Mouse (Mus musculus): ENCODE data around the gene Samd11. TPM values are rescaled to one million over a fixed set of nuclear protein-coding genes. Genes with fewer than 3 reads are reported as not detected.

Gene Samd11
- polyA plus RNA-seq, 1 experiment from 2014 or later, result 1.2 TPM

GRCm38 (mm10) chr4:156234021-156234501 is 21.4 kb downstream of the Samd11 start:
- Histone ChIP-seq H3K4me3 (replicated peaks) (peak overlapping the region; percentile 97), H3K27ac (peak overlapping the region; percentile 77), H3K4me2 (peak overlapping the region; percentile 92), H3K9ac (peak overlapping the region; percentile 77), H3K4me1 (peaks cover 29% of the 10 kb centered on the region), H3K36me3 (peaks cover 62% of the 10 kb centered on the region), H3K27me3 (no peaks in the 10 kb centered on the region), H3K9me3 (replicated peaks) (no peaks in the 10 kb centered on the region)
- no peak for ATAC-seq (replicated peaks; ENCODE audit: low FRiP score)
- 2% methylated on average over 17 of the region's 17 CpGs for WGBS

- peak overlapping the region; percentile 12 for H3K4me3 ChIP-seq (replicated peaks)
Measured at GRCm38 (mm10) chr4:156228393-156229024, 26.9 kb downstream of the Samd11 start.

DNA sequence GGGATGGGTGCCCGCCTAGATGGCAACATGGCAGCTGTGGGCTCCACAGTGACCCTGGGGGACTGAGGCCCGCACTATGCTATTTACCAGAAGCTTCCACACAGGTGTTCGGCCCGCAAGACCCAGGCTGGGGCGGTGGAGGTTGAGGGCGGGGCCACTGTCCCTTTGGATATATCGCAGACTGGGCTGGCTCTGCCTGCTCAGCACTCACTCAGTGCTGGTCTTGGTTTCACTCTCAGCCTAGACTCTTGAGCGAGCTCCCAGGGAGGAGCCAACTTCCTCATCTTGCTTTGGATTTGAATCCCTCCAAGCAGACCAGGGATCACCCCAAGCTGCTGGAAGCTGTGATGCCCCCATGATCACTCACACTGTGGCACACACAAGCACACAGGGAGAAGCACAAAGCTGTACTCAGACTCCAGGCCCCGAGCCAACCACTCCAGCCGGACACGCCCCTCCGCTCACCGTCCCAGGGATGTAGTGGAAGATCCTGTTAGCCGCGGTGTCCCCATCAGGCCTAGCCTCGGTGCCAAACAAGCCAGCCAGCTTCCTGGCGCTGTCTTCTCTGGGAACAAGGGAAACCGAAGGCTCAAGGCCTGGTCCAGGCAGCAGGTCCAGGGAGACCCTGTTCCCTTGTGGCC is 27.6 kb downstream of the Samd11 start:
- Histone ChIP-seq H3K4me3 (replicated peaks) (peak overlapping the region; percentile 12), H3K4me1 (peaks cover 11% of the 10 kb centered on the region), H3K4me2 (peak overlapping the region; percentile 39), H3K9me3 (replicated peaks) (no peaks in the 10 kb centered on the region), H3K9ac (no peak overlapping the region), H3K27ac (no peak overlapping the region), H3K27me3 (no peaks in the 10 kb centered on the region), H3K36me3 (peaks cover 42% of the 10 kb centered on the region)
- 37% methylated on average over 18 of the region's 18 CpGs for whole genome bisulfite sequencing
- 0 out of 2 replicates have a peak, but pooled peaks have one; percentile 23 for ATAC-seq (replicated peaks; ENCODE audit: low FRiP score)

More at GRCm38 (mm10) chr4:156228393-156229024, 26.9 kb downstream of the Samd11 start:
- Histone ChIP-seq H3K9me3 (replicated peaks) (no peaks in the 10 kb centered on the region), H3K9ac (no peak overlapping the region), H3K27ac (no peak overlapping the region), H3K27me3 (no peaks in the 10 kb centered on the region), H3K4me2 (peak overlapping the region; percentile 39), H3K36me3 (peaks cover 45% of the 10 kb centered on the region), H3K4me1 (peaks cover 15% of the 10 kb centered on the region)
- peak; percentile 49; the same call in 1 of the 2 replicates for ATAC-seq (replicated peaks; ENCODE audit: low FRiP score)
- 24% methylated on average over 12 of the region's 12 CpGs for WGBS

DNA sequence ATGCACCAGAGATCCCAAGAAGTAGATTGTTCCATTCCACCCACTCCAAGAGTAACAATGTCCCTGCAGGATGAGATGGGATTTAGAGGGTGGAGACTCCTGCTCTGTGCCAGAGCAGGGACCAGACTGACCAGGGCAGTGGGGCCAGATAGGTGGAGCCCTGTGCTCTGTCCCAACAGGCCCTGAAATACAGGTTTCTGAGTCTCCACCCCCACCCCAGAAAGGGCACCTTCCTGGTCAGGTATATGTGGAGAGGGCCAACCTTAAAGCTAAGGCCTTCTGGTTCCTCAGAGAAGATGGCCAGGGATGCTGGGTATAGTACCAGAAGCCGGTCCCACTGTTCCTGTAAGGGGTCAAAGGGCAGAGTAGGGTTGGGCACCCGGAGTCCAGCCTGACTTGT is 31.2 kb downstream of the Samd11 start:
- H3K4me1 ChIP-seq, result peaks cover 11% of the 10 kb centered on the region
- no peak overlapping the region for H3K9ac ChIP-seq
- H3K9me3 ChIP-seq (replicated peaks), result no peaks in the 10 kb centered on the region
- H3K4me3 ChIP-seq (replicated peaks), result no peak overlapping the region
- H3K27me3 ChIP-seq, result no peaks in the 10 kb centered on the region
- no peak overlapping the region for H3K27ac ChIP-seq
- no peak for ATAC-seq (replicated peaks; ENCODE audit: low FRiP score)
- no peak overlapping the region for H3K4me2 ChIP-seq
- 88% methylated on average over 2 of the region's 2 CpGs for WGBS
- peaks cover 6% of the 10 kb centered on the region for H3K36me3 ChIP-seq

DNA sequence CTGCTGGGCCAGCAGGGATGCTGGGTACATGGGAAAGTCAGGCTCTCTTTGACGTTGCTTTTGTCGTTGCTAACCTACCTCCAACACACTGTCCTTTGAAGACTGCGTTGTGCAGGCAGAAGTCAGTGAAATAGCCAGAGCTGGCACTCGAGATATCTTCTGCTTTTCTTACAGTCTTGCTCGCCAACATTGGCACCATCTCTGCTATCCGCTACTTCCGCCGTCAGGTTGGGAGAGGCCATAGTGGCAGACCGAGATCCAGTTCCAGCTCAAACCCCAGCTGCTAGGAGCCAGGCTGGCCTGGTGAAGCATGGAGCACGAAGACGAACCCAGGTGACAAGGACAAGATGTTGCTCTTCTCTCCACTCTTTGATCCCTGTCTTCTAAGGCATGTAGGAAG is 35.5 kb downstream of the Samd11 start:
- H3K4me3 ChIP-seq (replicated peaks), result no peak overlapping the region
- no peak overlapping the region for H3K27ac ChIP-seq
- no peaks in the 10 kb centered on the region for H3K4me1 ChIP-seq
- no peak overlapping the region for H3K4me2 ChIP-seq
- ATAC-seq (replicated peaks; ENCODE audit: low FRiP score), result no peak
- no peaks in the 10 kb centered on the region for H3K27me3 ChIP-seq
- no peaks in the 10 kb centered on the region for H3K9me3 ChIP-seq (replicated peaks)
- WGBS, result 89% methylated on average over 11 of the region's 11 CpGs
- no peak overlapping the region for H3K9ac ChIP-seq
- no peaks in the 10 kb centered on the region for H3K36me3 ChIP-seq

- Histone ChIP-seq H3K36me3 (no peaks in the 10 kb centered on the region), H3K4me1 (no peaks in the 10 kb centered on the region), H3K9ac (no peak overlapping the region), H3K27me3 (no peaks in the 10 kb centered on the region), H3K4me2 (no peak overlapping the region), H3K4me3 (replicated peaks) (no peak overlapping the region), H3K27ac (no peak overlapping the region), H3K9me3 (replicated peaks) (no peaks in the 10 kb centered on the region)
- ATAC-seq (replicated peaks; ENCODE audit: low FRiP score), result no peak
- WGBS, result 79% methylated on average over 16 of the region's 16 CpGs
Measured at GRCm38 (mm10) chr4:156217838-156218237, 37.6 kb downstream of the Samd11 start.

DNA sequence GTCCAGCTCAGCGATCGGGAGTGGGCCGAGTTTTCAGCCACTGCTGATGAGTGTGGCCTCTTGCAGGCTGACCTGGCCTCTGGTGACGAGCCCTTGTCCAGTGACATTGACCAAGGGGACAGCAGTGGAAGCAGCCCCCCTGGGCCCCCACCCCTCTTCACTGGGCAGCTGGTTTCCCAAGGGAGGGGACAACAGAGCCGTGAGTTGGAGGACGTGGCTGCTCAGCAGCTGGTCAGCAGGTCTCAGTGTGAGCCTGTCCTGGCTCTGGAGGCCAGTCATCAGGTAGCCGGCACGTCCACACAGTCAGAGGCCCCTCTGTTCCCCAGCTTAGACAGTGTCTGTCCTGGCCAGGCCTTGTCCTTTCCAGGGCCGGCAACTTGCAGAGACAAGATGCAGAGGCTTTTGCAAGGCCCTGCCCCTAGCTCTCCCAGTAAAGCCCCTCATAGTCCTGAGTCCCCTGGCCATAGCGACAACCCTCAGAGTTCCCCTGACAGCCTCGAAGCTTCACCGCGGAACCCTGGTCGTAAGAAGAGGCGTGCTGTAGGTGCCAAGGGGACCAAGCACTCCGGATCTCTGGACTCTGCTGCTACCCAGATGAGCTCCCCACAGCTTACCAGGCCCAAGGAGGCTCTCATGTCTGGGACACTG is 38.3 kb downstream of the Samd11 start:
- H3K9me3 ChIP-seq (replicated peaks), result no peaks in the 10 kb centered on the region
- H3K36me3 ChIP-seq, result no peaks in the 10 kb centered on the region
- no peak for ATAC-seq (replicated peaks; ENCODE audit: low FRiP score)
- H3K27ac ChIP-seq, result no peak overlapping the region
- no peak overlapping the region for H3K4me2 ChIP-seq
- H3K27me3 ChIP-seq, result no peaks in the 10 kb centered on the region
- no peak overlapping the region for H3K9ac ChIP-seq
- H3K4me1 ChIP-seq, result no peaks in the 10 kb centered on the region
- WGBS, result 77% methylated on average over 16 of the region's 16 CpGs
- no peak overlapping the region for H3K4me3 ChIP-seq (replicated peaks)

DNA sequence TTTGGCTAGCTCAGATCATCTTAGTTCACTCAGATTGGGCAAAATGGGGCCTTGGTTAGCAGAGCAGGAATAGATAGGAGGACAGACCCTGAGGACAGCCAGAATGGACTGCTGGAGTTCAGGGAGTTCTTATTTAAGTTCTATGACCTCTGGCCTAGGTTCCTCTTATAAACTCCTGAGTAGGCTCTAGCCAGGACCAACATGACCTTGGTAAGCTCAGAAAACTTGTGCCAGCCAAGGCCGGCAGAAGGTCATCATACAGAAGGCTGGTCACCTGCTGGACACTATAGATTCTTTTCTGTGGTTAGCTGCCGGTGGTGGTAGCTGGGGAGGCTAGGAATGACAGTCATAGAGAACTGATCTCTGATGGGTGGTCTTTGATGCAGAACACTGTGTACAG is 39.3 kb downstream of the Samd11 start:
- no peak overlapping the region for H3K27ac ChIP-seq
- H3K4me1 ChIP-seq, result no peaks in the 10 kb centered on the region
- WGBS, result 81% methylated on average over 2 of the region's 2 CpGs
- H3K36me3 ChIP-seq, result no peaks in the 10 kb centered on the region
- no peak for ATAC-seq (replicated peaks; ENCODE audit: low FRiP score)
- no peak overlapping the region for H3K9ac ChIP-seq
- no peak overlapping the region for H3K4me3 ChIP-seq (replicated peaks)
- no peak overlapping the region for H3K4me2 ChIP-seq
- H3K9me3 ChIP-seq (replicated peaks), result no peaks in the 10 kb centered on the region
- H3K27me3 ChIP-seq, result no peaks in the 10 kb centered on the region

DNA sequence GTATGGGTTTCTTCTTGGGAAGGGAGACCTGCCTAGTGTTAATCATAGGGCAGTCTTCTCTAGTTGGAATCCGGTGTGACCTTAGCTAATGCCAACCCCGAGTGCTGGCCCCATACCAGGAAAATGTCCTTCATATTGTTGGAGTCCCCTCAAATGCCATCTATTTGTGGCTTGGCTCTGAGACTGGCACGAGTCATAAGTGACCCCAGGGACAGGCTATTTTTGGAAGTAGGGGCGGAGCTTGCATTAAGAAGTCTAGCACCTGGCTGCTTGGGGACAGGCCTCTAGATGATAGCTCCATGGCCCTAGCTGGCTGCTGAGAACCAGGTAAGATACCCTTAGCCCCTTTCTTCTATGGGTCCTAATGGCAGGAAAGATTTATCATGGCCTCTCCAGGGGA is 39.8 kb downstream of the Samd11 start, which contains the start of gene Perm1:
TSS of gene Perm1 (plus strand) at position 220 of the 400 bp plus-strand sequence.
- ATAC-seq (replicated peaks; ENCODE audit: low FRiP score), result no peak
- H3K27me3 ChIP-seq, result no peaks in the 10 kb centered on the region
- H3K4me3 ChIP-seq (replicated peaks), result no peak within 1 kb of the TSS
- H3K4me2 ChIP-seq, result no peak within 1 kb of the TSS
- 70% methylated on average over 4 of the region's 4 CpGs for WGBS
- no peaks in the 10 kb centered on the region for H3K9me3 ChIP-seq (replicated peaks)
- H3K27ac ChIP-seq, result no peak within 1 kb of the TSS
- H3K4me1 ChIP-seq, result no peaks in the 10 kb centered on the region
- H3K36me3 ChIP-seq, result no peaks in the 10 kb centered on the region
- H3K9ac ChIP-seq, result no peak within 1 kb of the TSS

GRCm38 (mm10) chr4:156213134-156213533 is 42.3 kb downstream of the Samd11 start:
- Histone ChIP-seq H3K9ac (no peak overlapping the region), H3K4me1 (no peaks in the 10 kb centered on the region), H3K36me3 (no peaks in the 10 kb centered on the region), H3K4me2 (no peak overlapping the region), H3K4me3 (replicated peaks) (no peak overlapping the region), H3K27me3 (no peaks in the 10 kb centered on the region), H3K27ac (no peak overlapping the region), H3K9me3 (replicated peaks) (no peaks in the 10 kb centered on the region)
- 91% methylated on average over 13 of the region's 13 CpGs for WGBS
- ATAC-seq (replicated peaks; ENCODE audit: low FRiP score), result no peak

DNA sequence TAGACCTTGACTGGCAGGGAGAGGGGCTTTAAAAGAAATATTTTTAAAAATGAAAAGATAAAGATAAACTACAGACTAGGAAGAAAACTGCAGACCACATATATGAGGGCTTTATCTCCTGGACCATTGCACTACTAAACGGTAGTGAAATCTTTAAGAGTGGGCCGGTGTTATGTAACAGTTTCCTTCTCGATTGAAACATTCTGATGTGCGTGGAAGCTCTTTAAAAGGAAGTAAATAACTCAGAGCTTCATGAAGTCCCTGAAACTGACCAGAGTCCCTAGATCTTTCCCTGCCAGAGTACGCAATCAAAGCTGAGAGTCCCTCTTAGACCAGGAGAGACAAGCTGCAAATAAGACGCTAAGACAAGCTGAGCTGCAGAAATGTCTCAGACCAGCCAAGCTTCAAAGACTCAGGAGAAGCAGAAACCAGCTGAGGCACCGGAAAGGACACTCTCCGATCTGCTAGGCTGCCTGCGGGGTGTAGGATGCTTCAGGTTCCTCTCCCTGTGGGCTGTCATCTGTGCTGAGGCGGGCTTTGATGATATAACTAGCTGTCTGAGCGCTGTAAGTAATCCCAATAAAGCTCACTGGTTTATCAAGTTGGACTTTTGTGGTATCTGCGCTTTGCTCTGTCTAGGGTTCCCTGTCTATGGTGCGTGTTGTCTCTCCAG is 45.4 kb downstream of the Samd11 start:
- Histone ChIP-seq H3K4me1 (0 out of 2 replicates have a peak, but pooled peaks cover 3% of the 10 kb centered on the region), H3K36me3 (0 out of 2 replicates have a peak, but pooled peaks cover 3% of the 10 kb centered on the region), H3K9ac (no peak overlapping the region), H3K4me2 (no peak overlapping the region), H3K27me3 (peaks cover 3% of the 10 kb centered on the region; the same call in 1 of the 2 replicates), H3K9me3 (replicated peaks) (no peaks in the 10 kb centered on the region), H3K4me3 (replicated peaks) (no peak overlapping the region), H3K27ac (no peak overlapping the region)
- 69% methylated on average over 13 of the region's 13 CpGs for WGBS
- no peak for ATAC-seq (replicated peaks; ENCODE audit: low FRiP score)
